Mouse (Mus musculus): Measurements from ENCODE around the gene Ggt6.
"Not testable (repeated sequence)": the region's sequence is repeated elsewhere in the genome, so short reads cannot be mapped to it uniquely, and the experiment has no call there.

Gene Ggt6

GRCm38 (mm10) chr11:72440597-72440964 is 5.3 kb downstream of the Ggt6 start:
- DNase-seq (ENCODE audit: low spot score), result not testable (repeated sequence)

GRCm38 (mm10) chr11:72440965-72441664 is 5.8 kb downstream of the Ggt6 start, which contains the start of gene Mybbp1a:
TSS of gene Mybbp1a (plus strand) at chr11:72441355.
- DNase-seq (ENCODE audit: low spot score), result peak; percentile 99

- DNase-seq (ENCODE audit: low spot score), result no peak
Observed at GRCm38 (mm10) chr11:72446311-72447105, 11.2 kb downstream of the Ggt6 start.

- DNase-seq (ENCODE audit: low spot score), result no peak
Observed at GRCm38 (mm10) chr11:72447475-72447874, 12.1 kb downstream of the Ggt6 start.

- no peak for DNase-seq (ENCODE audit: low spot score)
Observed at GRCm38 (mm10) chr11:72452140-72452665, 16.9 kb downstream of the Ggt6 start.

GRCm38 (mm10) chr11:72453105-72453953 is 18.0 kb downstream of the Ggt6 start:
- no peak for DNase-seq (ENCODE audit: low spot score)

GRCm38 (mm10) chr11:72455694-72456093 is 20.4 kb downstream of the Ggt6 start:
- DNase-seq (ENCODE audit: low spot score), result no peak

GRCm38 (mm10) chr11:72457995-72458496 is 22.7 kb downstream of the Ggt6 start:
- no peak for DNase-seq (ENCODE audit: low spot score)

GRCm38 (mm10) chr11:72458502-72458901 is 23.2 kb downstream of the Ggt6 start:
- no peak for DNase-seq (ENCODE audit: low spot score)

GRCm38 (mm10) chr11:72461500-72461981 is 26.2 kb downstream of the Ggt6 start:
- DNase-seq (ENCODE audit: low spot score), result no peak

- DNase-seq (ENCODE audit: low spot score), result no peak
Observed at GRCm38 (mm10) chr11:72464821-72465220, 29.5 kb downstream of the Ggt6 start.

GRCm38 (mm10) chr11:72465978-72466693 is 30.8 kb downstream of the Ggt6 start:
- no peak for DNase-seq (ENCODE audit: low spot score)

- DNase-seq (ENCODE audit: low spot score), result peak; percentile 36
Observed at GRCm38 (mm10) chr11:72466694-72467507, 31.6 kb downstream of the Ggt6 start.

- no peak for DNase-seq (ENCODE audit: low spot score)
Observed at GRCm38 (mm10) chr11:72468525-72468924, 33.2 kb downstream of the Ggt6 start.

GRCm38 (mm10) chr11:72469217-72469616 is 33.9 kb downstream of the Ggt6 start:
- peak; percentile 74 for DNase-seq (ENCODE audit: low spot score)

- DNase-seq (ENCODE audit: low spot score), result no peak
Observed at GRCm38 (mm10) chr11:72470004-72470403, 34.7 kb downstream of the Ggt6 start.

GRCm38 (mm10) chr11:72471381-72471780 is 36.1 kb downstream of the Ggt6 start:
- DNase-seq (ENCODE audit: low spot score), result no peak

- DNase-seq (ENCODE audit: low spot score), result no peak
Observed at GRCm38 (mm10) chr11:72473540-72473939, 38.2 kb downstream of the Ggt6 start.

- no peak for DNase-seq (ENCODE audit: low spot score)
Observed at GRCm38 (mm10) chr11:72474926-72475325, 39.6 kb downstream of the Ggt6 start.

GRCm38 (mm10) chr11:72475408-72475807 is 40.1 kb downstream of the Ggt6 start:
- no peak for DNase-seq (ENCODE audit: low spot score)
